Mouse (Mus musculus): Measurements from ENCODE around the gene Gtf2ird1.

The Gtf2ird1 gene

DNA sequence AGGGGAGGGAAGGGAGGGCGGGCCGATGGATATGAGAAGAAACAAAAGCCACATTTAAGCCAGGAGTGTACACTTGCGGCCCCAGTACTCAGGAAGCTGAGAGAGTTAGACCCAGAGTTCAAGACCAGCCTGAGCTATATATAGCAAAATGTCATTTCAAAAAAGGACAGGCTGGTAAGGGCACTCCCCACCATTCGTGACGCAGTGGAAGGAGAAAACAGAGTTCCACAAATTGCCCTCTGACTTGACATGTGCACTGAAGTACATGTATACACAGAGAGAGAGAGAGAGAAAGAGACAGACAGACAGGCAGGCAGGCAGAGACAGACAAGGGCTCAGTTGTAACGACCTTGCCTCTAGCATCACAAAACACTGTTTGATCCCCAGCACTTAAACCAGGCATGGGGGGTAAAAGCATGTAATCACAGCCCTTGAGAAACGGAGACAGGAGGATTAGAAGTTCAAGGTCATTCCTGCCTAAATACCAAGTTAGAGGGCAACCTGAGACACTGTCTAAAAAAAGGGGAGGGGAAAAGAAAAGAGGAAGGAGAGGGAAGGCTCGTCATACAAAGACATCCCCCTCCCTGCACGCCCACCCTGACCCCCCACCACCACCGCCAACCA is 11.2 kb downstream of the Gtf2ird1 start:
- DNase-seq (ENCODE audit: low spot score in 2 of 2) = no peak

DNA sequence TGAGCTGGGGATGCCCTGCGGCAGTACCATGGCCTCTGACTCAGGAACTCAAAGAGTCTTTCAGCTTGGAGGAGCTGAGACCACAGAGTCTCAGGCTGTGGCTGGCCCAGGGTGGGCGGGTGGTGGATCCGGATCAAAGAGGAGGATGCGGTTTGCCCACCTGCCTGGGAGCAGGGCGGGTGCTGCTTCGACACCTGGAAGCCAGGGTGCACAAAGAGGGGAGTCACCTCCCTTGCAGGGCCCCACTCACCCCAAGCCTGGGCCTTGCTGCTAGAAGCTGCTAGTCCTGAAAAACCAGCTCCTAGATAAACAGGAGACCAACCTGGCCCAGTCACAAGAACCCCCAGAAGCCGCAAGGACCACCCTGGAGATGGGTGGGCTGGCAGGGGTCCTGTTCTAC is 12.0 kb downstream of the Gtf2ird1 start:
- DNase-seq (ENCODE audit: low spot score in 2 of 2) = peak in 1 of 2 experiments; percentile 42

DNA sequence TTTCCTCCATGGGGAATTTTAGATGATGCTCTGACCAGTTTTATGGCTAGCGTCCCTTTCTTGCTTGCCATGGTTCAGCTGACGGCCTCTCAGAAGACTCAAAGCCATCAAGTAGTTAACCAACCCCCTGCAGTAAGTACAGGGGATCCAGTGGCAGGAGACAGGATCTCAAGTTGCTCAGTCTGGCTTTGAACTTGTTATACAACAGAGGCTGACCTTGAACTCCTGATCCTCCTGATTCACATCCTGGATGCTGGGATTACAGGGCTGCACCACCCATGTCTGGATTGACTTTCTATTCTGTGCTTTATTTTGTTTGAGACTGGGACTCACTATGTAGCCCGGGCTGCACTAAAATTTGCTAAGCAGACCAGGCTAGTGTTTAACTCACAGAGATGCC is 14.4 kb downstream of the Gtf2ird1 start:
- DNase-seq (ENCODE audit: low spot score in 2 of 2) = no peak

DNA sequence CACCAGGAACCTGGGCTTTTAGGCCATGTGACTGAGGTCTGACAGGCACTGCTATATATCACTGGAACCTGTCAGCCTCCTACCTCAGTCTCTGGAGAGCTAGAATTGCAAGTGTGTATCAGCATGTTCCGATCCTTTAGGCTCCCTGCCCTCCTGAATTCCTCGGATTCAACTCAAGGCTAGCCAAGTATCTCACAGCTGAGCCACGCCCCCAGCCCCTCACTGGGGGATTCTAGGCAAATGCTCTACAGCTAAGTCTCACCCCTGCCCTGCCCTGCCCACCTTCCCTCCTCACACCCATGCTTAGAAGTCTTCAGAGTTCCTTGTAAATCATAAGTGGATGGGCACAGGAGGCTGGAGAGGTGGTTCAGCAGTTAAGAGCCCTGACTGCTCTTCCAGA is 15.4 kb downstream of the Gtf2ird1 start:
- no peak for DNase-seq (ENCODE audit: low spot score in 2 of 2)

DNA sequence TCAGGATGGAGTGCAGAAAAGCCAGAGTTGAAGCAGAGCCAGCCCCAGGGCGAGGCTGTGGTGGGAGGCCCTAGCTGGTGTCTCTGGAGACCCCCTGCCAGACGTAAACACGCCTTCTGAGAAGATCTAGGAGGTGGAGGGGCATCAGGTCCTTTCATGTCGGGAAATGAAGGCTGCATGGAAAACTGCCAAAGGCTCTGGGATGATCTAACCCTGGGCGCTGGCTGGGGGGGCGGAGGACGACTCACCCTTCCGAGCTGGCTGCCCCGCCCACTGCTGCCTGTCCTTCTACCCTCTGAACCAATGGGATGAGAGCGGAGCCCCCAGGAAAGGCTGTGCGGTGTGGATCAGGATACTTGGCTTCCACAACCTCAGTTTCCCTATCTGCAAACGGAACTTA is 16.4 kb downstream of the Gtf2ird1 start:
- no peak for DNase-seq (ENCODE audit: low spot score in 2 of 2)

DNA sequence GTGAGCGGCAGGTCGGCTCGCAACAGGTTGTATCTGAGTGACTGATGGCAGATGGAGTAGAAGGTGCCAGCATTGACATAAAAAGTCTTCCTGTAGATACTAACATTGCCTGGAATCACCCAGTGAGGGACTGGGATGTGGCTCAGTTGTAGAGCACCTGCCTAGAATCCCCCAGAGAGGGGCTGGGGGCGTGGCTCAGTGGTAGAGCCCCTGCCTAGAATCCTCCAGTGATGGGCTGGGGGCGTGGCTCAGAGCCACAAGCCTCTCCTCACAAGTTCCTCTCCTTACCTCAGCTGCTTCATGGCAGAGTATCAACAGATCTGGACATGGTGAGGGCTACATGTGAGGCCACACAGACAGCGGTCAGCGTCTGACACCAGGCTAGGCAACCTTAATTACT is 17.0 kb downstream of the Gtf2ird1 start:
- no peak for DNase-seq (ENCODE audit: low spot score in 2 of 2)

DNA sequence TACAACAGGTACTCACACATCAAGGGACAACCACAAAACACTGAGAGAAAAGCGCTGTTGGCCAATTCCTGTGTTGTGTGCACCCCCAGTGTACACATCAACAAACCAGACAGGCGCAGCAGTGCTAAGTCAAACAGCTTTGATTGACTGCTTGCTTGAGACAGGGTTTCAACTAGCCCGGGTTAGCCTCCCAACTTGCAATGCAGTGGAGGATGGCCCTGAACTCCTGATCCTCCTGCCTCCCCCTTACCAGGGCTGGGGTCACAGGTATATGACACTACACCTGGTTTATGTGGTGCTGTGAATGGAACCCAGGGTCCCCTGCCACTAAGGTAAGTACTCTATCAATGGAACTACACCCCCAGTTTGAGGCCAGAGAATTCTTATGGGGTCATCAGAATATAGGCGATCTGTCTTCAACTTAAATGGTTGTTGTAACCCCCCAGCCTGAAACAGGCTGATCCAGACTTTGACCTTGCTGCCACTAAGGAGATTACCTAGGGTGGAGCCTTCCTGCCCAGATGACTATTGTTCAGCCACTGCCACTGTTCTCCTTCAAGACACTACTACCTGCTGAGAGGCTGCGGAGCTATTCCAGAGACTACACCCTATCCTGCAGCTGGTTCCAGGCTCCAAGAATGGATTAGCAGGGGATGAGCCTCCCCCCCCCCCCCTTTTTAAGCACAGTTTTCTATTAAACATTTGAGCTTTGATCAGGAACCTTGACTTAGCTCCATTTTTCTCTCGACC is 17.7 kb downstream of the Gtf2ird1 start:
- DNase-seq (ENCODE audit: low spot score in 2 of 2) = no peak

DNA sequence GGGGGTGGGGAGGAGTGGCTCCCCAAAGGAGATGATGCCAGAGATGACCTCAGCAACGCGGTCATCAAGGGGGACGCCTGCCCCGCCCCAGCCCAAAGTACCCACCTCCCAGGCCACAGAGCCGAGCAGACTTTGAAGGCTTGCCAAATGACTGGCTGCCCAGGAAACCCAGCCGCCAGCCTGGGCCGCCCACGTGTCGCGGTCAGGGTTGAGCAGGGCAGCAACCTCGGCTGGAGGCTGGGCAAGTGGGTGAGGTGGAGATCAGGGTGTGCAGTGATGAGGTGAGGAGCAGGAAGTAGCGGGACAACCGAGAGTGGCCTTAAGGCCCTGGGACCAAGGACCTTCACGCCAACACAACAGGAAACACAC is 19.1 kb downstream of the Gtf2ird1 start:
- peak in 1 of 2 experiments; percentile 23 for DNase-seq (ENCODE audit: low spot score in 2 of 2)

DNA sequence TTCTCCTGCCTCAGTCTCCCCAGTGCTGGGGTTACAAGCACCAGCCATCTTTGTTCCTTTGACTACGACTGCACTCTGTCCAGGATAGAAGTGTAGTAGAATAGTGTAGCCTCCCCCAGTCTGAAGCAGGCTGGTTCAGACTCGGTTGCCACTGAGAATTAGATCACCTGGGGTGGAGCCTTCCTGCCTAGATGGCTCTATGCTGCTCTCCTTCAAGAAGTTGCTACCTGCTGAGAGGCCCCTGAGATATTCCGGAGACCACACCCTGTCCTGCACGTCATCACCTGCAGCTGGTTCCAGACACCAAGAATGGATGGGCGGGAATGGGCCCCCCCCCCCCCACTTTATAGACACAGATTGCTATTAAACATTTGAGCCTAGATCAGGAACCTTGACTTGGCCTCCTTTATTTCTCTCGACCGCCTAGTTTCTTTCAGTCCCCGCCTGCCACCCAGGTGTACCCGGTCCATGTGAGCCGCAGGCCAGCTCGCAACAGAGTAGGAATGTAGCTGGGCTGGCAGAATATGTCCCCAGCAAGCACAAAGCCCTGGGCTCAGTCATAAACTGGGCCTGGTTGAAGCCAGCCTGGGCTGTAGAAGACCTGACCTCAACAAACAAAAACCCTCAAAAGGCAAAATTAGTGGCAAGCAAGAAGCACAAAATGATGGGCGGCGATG is 19.6 kb downstream of the Gtf2ird1 start:
- DNase-seq (ENCODE audit: low spot score in 2 of 2) = no peak

DNA sequence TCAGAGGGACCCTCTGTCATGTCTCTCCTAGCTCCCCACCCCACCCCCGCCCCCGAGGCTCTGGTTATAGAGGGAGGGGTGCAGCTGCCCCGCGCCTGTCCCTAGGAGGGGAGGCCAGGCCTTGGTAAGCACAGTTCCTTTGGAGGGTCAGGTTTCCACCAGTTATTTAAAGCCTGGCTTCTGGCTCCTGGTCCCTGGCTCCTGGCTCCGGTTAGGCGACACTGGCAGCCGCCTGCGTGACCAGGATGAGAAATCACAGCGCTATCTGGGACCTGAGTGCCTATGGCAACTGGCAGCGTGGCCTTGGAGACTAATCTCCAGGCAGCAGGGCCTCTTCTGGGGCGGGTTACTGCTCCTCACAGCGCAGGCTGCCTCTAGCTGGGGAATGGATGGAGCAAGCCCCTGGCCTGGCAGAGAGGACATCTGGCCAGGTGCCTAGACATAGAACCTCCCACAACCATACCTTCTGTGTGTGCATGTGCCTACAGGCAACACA is 20.6 kb downstream of the Gtf2ird1 start:
- DNase-seq (ENCODE audit: low spot score in 2 of 2) = no peak

DNA sequence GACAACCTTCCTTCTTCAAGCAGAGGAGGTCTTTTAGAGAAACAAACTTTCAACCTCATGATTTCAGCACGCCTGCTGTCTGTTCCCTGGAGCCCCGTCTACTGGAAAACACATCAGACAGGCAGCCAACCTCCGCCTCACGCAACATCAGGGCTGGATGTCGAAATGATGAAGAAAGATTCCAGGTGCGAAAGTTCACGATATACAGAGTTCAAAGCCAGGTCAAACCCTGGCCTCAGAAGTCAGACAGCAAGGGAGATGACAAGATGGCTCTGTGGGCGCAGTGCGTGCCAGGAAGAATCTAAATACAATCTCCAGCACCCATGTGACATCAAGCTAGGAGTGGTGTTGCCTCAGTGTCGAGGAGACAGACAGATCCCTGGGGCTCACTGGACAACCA is 23.4 kb downstream of the Gtf2ird1 start:
- no peak for DNase-seq (ENCODE audit: low spot score in 2 of 2)

DNA sequence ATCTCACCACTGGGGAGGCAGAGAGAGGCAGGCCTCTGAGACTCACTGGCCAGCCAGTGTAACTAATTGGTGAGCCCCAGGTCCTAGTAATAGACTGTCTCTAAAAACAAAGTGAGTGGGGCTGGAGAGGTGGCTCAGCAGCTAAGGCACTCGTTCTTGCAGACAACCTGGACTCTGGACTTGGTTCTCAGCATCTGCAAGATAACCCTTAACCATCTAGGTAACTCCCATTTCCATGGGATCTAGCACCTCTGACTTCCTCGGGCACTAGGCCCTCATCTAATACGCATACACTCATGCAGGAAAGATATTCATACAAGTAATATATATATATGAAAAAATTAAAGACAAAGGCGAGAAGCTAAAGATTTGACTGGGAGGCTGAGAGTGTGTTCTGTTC is 26.4 kb downstream of the Gtf2ird1 start:
- DNase-seq (ENCODE audit: low spot score in 2 of 2) = no peak

DNA sequence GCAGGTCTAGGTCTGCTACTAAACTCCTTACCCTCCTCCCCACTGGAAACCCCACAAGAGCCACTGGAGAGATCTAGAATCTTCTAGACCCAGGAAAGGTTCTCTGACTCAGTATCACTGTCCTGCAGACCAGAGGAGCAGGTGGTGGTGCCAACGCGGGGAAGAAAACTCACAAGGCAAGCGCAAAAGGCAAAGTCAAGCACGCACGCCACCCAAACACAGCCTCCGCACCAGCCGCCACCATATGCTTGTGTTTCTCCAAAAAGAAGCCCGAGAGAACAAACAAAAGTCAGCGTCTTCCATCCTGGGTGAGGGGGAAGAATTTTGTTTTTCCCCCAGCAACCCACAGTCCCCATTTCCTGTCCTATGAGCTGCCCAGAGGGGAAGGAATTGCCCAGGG is 28.9 kb downstream of the Gtf2ird1 start:
- DNase-seq (ENCODE audit: low spot score in 2 of 2) = no peak

DNA sequence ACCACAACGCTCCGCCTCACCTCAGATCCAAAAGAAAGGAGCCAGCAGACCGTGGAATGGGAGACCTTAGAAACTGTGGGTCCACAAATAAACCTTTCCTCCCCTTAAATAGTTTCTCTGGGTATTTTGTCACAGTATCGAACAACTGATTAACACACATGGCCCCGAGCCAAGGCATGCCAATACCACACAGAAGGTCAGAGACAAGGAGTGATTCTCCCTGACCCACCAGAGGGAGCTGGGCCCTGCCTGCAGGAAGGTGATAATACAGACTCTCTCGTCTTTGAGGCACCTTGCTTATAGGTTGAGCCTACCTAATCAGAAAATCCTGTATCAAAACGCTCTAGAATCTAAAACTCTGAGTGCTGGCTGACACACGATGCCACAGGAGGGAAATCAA is 30.9 kb downstream of the Gtf2ird1 start:
- no peak for DNase-seq (ENCODE audit: low spot score in 2 of 2)

DNA sequence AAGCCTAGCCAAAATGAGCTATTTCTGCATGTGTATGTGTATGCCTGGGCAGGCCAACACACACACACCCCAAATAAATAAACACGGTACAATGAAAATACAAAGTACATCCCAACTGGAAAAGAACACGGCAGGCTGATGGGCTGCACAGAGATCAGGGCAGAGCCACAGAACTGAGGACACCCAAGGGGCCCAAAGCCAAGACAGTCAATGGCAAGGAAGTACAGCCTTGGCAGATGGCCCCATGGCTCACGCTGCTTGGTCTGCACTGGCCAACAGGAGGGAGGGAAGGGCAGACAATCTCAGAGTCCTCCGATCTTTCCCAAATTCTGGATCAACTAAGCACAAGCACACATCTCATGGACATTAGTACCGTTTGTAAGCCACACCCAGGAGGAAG is 32.6 kb downstream of the Gtf2ird1 start:
- no peak for DNase-seq (ENCODE audit: low spot score in 2 of 2)

DNA sequence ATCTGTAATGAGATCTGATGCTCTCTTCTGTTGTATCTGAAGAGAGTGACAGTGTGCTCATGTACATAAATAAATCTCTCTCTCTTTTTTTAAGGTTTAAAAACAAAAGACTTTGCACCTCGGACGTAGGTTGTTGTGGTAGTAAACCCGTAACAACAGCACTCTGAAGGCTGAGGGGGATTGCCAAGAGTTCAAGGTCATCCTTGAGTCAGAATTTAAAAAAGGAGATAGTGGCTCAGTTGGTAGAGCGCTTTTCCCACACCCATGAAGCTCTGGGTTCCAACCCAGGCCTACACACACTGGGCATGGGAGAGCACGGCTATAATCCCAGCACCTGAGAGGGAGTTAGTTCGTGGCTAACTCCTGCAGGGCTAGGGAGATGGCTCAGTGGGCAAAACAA is 33.1 kb downstream of the Gtf2ird1 start:
- no peak for DNase-seq (ENCODE audit: low spot score in 2 of 2)

DNA sequence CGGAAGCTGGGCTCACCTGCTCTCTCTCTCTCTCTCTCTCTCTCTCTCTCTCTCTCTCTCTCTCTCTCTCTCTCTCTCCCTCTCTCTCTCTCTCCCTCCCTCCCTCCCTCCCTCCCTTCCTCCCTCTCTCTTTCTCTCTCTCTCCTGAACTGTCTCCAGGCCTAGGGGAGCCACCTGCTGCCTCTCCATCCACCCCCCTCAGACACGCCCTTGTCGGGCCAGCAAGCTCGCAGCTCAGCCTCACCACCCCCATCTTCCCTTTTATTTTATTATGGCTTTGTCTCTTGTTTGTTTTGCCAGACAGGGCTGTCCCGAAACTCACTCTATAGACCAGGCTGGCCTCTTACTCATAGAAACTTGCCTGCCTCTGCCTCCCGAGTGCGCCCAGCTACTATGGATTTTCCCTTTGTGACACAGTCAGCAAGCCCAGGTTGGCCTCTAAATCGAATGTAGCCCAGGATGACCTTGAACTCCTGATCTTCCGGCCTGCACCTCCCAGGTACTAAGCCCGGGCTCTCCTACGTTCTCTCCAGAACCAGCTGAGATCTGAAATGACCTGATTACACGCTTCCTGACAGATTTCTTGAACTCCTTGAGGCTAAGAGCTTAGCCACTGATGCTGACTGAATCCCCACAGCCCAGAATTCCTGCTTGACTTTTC is 34.1 kb downstream of the Gtf2ird1 start:
- no peak for DNase-seq (ENCODE audit: low spot score in 2 of 2)

DNA sequence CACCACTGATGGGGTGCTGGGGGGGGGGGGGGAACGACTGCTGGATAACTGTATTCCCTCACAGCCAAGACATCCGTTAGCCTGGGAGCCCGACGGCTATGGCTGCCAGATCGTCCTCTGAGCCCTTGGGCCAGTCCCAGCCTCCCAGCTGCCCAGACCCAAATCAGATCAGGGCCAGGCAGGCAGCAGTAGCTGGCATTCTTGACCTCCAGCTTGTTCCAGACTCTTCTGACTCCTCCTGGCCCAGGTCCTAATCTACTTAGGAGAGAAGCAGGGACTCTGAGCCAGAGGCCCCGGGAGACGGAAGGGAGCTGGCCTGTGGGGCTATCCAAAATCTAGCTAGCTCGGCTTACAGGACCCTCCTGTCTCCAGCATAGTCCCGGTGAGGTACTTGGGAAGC is 35.5 kb downstream of the Gtf2ird1 start:
- DNase-seq (ENCODE audit: low spot score in 2 of 2) = no peak

DNA sequence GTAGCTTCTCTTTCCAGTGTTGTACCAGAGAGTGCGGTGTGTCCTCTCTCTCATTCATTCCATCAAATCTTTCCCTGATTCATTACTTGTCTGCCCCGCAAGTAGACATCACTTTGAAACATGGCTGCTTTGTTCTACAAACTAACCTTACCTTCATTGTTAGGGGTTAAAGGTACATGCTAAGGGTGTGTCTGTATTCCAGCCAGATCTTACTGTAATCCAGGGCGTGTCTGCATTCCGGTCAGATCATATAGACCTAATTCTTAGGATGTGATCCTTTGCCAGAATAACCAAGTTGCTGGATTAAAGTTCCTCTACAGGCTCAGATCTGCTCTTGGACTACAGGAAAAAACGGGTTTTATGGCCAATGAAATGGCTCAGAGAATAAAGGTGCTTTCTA is 36.8 kb downstream of the Gtf2ird1 start:
- no peak for DNase-seq (ENCODE audit: low spot score in 2 of 2)

DNA sequence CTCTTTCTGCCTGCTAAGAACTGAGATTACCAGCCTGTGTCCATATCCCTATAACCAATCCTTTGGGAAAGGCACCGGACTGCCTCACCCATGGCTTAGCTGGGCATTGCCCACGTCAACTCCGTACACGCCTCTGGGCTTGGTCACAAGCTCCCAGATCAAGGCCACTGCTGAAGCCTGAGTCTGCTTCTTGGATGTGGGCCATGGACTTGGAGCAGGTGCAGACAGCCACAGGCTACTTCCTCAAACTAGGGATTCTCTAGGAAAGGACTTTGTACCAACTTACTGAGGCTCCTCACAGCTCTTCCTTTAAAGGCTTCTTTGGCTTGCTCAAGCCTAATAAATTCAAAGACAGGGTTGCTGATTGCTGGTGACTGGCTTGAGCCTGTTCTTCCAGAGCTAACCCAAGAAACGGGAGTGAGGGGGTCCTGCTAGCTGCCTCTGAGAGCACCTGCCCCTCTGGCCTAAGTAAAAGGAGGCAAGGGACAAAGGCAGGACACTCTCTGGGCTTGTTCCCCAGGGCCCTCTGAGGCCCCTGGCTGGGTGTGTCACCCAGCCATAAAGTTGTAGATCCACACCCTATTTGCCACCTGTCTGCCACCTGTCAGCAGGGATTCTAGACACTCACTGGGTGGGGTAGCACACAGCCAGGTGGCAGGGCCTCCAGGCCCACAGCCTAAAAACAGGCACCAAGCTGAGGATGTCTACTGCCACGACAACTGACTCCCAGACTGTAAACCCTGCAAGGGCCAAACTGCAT is 38.0 kb downstream of the Gtf2ird1 start:
- no peak for DNase-seq (ENCODE audit: low spot score in 2 of 2)

DNA sequence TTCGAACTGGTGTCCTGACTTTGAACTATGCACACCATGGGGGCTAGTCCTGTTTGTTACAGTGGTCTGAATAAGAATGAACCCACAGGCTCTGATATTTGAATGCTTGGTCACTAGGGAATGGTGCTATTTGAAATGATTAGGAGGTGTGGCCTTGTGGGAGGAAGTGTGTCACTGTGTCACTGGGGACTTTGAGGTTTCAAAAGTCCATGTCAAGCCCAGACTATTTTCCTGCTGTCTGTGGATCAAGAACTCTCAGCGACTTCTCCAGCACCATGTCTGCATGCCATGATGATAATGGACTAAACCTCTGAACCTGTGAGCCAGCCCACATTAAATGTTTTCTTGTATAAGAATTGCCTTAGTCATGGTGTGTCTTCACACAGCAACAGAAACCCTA is 44.2 kb downstream of the Gtf2ird1 start:
- DNase-seq (ENCODE audit: low spot score in 2 of 2) = no peak

DNA sequence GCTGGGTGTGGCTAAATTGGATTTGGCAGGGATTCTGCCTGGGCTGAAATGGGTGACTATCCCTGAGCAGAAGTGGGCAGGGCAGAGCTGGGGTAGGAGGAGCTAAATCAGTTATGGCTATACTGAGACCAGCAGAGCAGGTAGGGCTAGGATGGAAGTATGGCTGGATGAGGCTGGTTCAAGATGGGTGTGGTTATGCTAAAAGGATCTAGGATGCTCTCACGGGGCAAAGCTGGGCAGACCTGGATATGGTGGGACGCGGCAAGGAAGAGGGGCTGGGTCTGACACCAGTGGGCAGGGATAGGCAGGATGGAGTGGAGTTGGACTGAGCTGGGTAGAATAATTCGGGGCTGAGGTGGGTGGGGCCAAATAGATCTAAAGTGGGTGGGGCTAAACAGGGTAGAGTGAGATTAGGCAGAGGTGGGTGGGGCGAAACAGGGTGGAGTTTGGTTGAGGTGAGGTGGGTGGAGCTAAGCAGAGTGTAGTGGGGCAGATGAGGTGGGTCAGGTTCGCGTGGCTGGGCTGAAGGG is 46.1 kb downstream of the Gtf2ird1 start:
- no peak for DNase-seq (ENCODE audit: low spot score in 2 of 2)
